Mouse (Mus musculus) heart, postnatal 0 days (tissue): ENCODE results near the gene Unc45a.

Source experiments
- CTCF ChIP-seq: IDR thresholded peaks from 2 replicates; pipeline ENCODE4 v1.5.1; 2016; ENCODE audit warnings: antibody characterized with exemption, control low read depth, low read depth
- EP300 ChIP-seq: IDR thresholded peaks from 2 replicates; pipeline ENCODE4 v1.6.1; 2016; ENCODE audit warnings: antibody characterized with exemption, low read depth

- TF ChIP-seq CTCF (no peak), EP300 (no peak)
Observed at GRCm38 (mm10) chr7:80374280-80374679, 33.5 kb upstream of the Unc45a start.
